Comparison of ENCODE assay signal across 8 mouse cellular contexts in the genomic region with DNA sequence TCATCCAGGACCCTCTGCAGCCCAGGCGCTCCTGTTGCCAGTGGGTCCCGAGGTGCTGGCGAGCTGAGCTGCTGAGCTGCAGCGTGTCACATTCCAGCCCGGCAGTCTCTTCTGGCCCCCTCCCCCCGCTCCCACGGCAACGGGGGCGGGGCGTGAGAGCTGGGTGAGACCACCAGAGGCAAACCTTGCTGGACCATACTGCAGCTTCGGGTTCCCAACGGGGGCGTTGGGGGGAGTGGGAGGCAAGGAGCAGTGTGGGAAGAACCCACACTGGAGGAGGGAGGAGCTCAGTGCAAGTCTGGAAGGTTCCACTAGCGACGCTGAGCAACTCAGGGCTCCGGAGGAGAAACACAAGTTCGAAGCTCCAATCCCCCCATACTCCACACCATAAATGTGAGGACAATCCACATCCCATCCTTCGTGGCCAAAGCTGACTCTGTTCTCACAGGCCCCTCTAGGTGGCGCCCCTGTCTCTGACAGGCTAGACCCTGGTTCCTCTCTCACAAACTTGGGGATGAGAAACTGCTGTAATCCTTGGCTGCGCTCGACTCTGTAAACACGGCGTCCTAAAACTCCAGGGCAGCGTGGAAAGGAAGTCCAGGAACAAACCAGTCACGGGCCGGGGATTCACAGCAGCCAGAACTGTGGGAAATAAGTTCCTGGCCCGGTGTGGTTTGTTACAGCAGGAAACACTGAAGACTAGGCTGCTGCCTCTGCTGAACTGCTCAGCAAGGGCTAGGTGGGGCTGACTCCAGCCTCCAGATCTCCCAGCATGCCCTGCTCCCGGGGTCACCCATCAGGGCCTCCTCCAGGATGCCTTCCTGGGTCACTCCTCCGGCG. TPM values are rescaled to one million over a fixed set of nuclear protein-coding genes. Genes with fewer than 3 reads are reported as not detected.
A peak's percentile ranks its signal among the peaks of the same experiment; 100 is the strongest.
DNase-seq lines count a peak whose midpoint lies in the region; ATAC-seq lines count a peak whose summit lies in the region.

No protein-coding gene starts in this region.

- H3K4me1 ChIP-seq in intestine, embryonic 16.5 days (ENCODE audit: control insufficient read depth, insufficient read depth, low read length): peaks cover 23% of the 10 kb centered on the region

- 3% methylated on average over 26 of the region's 30 CpGs for WGBS in intestine, embryonic 16.5 days

- DNase-seq in adrenal gland, postnatal 10 days: peak; percentile 93
- peak; percentile 93 for DNase-seq in embryo, embryonic 9.5 days (ENCODE audit: extremely low spot score)
- DNase-seq in gastrocnemius, postnatal 4 days (ENCODE audit: low spot score in 2 of 2): peak; percentile 86 to 89
- DNase-seq in left cerebral cortex, postnatal 25 days (ENCODE audit: low spot score in 2 of 2): peak; percentile 81 to 91
- peak; percentile 91 for DNase-seq in mesoderm, embryonic 11.5 days (ENCODE audit: low read depth, low spot score)
- peak; percentile 75 to 78 for DNase-seq in right cerebral cortex, postnatal 36 days (ENCODE audit: low spot score in 2 of 2)
- no peak for DNase-seq in T-cell, adult 2 months (ENCODE audit: low spot score)

- H3K4me3 ChIP-seq in intestine, embryonic 16.5 days (ENCODE audit: low read length): peak overlapping the region; percentile 31

- H3K9me3 ChIP-seq in intestine, embryonic 16.5 days (ENCODE audit: control insufficient read depth, low read length): no peaks in the 10 kb centered on the region

- H3K27me3 ChIP-seq in intestine, embryonic 16.5 days (replicated peaks; ENCODE audit: control insufficient read depth, insufficient read depth, low read length): no peaks in the 10 kb centered on the region

- H3K4me2 ChIP-seq in intestine, embryonic 16.5 days (ENCODE audit: low read depth, low read length): peak overlapping the region; percentile 52

- peak; percentile 85 for ATAC-seq in intestine, embryonic 16.5 days

- no peaks in the 10 kb centered on the region for H3K36me3 ChIP-seq in intestine, embryonic 16.5 days (ENCODE audit: control insufficient read depth, insufficient read depth, low read length)

- intact Hi-C loops in left cerebral cortex, postnatal 25 days (cut with DNase I): loop anchor here (1.0 to 10.0 kb wide), 2 partner anchors 46 to 305 kb away; a partner anchor contains a TSS

- H3K9ac ChIP-seq in intestine, embryonic 16.5 days (ENCODE audit: low read depth, low read length): peak overlapping the region; percentile 66

- H3K27ac ChIP-seq in intestine, embryonic 16.5 days (ENCODE audit: low read length): peak overlapping the region; percentile 92

RNA-seq across cellular contexts. Expression of a gene that starts 41.0 kb away (rescaled TPM):
- 10 to 100 TPM; 23.0 to 23.1 TPM for total RNA-seq in adrenal gland, postnatal 10 days (2021)
- 10 to 100 TPM; 50.3 to 50.7 TPM for total RNA-seq in gastrocnemius, postnatal 4 days (2021)
- polyA plus RNA-seq in intestine, embryonic 16.5 days (2015; fragmentation: Nextera tagmentation; extraction: Ambion mirVana): 8.3 and 9.5 TPM in 2 replicates
- total RNA-seq in left cerebral cortex, postnatal 25 days (2021): 10 to 100 TPM; 39.0 to 44.7 TPM

RNA-seq across cellular contexts. Expression of a gene that starts 46.6 kb away (rescaled TPM):
- not detected for total RNA-seq in adrenal gland, postnatal 10 days (2021)
- total RNA-seq in gastrocnemius, postnatal 4 days (2021): not detected
- 0.13 and 0.28 TPM in 2 replicates for polyA plus RNA-seq in intestine, embryonic 16.5 days (2015; fragmentation: Nextera tagmentation; extraction: Ambion mirVana)
- total RNA-seq in left cerebral cortex, postnatal 25 days (2021): not detected
